Mouse (Mus musculus) left cerebral cortex, postnatal 4 days (tissue): ENCODE results near the gene Vmn2r33. TPM values are rescaled to one million over a fixed set of nuclear protein-coding genes. Genes with fewer than 3 reads are reported as not detected.
"Not testable (repeated sequence)": the region's sequence is repeated elsewhere in the genome, so short reads cannot be mapped to it uniquely, and the experiment has no call there.

Source experiments
- DNase-seq: peaks from one replicate; pipeline ENCODE4 v3.0.0-alpha.2; 2022
- intact Hi-C: fragments of 180-260 bp; cut with DNase I; formaldehyde crosslinking; loops from one replicate; pipeline ENCODE4 v1.15.1; 2025
- total RNA-seq, 2 experiments: library from RNA; stranded (reverse); gene quantifications; 2 replicates each; pipeline ENCODE4 v1.2.3; 2021

Vmn2r33 gene
- not detected for total RNA-seq

DNA sequence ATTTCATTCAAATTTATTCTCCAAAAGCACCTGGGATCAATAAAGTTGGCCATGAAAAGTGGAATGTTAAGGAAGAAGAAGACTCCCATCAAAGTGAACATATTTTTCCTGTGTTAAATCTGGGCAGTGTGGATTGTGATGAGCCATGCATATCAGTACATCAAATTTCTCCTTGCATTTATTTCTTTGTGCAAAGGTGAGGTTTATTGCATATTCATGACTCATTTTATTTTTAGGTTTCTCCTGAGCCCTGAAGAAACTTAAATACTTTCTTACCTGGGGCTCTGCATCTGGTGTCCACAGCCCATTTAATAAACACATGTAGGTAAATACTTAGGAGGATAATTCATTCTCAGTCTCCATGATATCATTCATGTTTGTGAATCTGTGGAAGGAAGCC, at the start of gene Vmn2r33:
Gene Vmn2r33, minus strand, starts transcription at position 101 of the 400 bp plus-strand sequence.
- DNase-seq, intact Hi-C loops: not testable (repeated sequence)

Other genes with a start within 250 kb of the Vmn2r33 start
- gene Vmn2r30, start 229.2 kb downstream of the Vmn2r33 start, total RNA-seq: under 1 TPM in 1 of 2 experiments, not detected in 1; 0.08 TPM
- gene Gm45783, start 192.2 kb downstream of the Vmn2r33 start, total RNA-seq: not detected
- gene Vmn2r31, start 167.1 kb downstream of the Vmn2r33 start, total RNA-seq: not detected
- not detected for gene Vmn2r32, start 86.8 kb downstream of the Vmn2r33 start, total RNA-seq
- not detected for gene Vmn2r34, start 122.7 kb upstream of the Vmn2r33 start, total RNA-seq